Mouse (Mus musculus) lung, postnatal 0 days (tissue): ENCODE measurements at regions not wholly inside any gene's neighbourhood (a gene's known extent, or its start where the extent isn't known, plus 50 kb on each side); places are given as distances from the start of the nearest gene placed in this dataset.

Experiments used
- ATAC-seq: fragments of 200-750 bp; cut with Nextera tagmentation; 2 replicates; pipeline ENCODE4 v1.8.0; 2017; ENCODE audit warnings: moderate library complexity
- DNase-seq: peaks from one replicate; pipeline ENCODE4 v3.0.0-alpha.2; 2016; ENCODE audit warnings: low spot score
- H3K27ac ChIP-seq: fragments of 300-500 bp; sonication (generic); 2 replicates; pipeline ENCODE4 v1.5.1; 2014; ENCODE audit warnings: antibody characterized with exemption, mild to moderate bottlenecking, low read length, mixed read lengths
- H3K27me3 ChIP-seq: fragments of 300-500 bp; sonication (generic); replicated peaks from 2 replicates; pipeline ENCODE4 v1.6.1; 2014; ENCODE audit warnings: low read length, mixed read lengths; ENCODE audit not compliant: insufficient read depth
- H3K36me3 ChIP-seq: fragments of 300-500 bp; sonication (generic); 2 replicates; pipeline ENCODE4 v1.6.1; 2014; ENCODE audit warnings: low read length, mixed read lengths; ENCODE audit not compliant: insufficient read depth
- H3K4me1 ChIP-seq: fragments of 300-500 bp; sonication (generic); 2 replicates; pipeline ENCODE4 v1.6.1; 2014; ENCODE audit warnings: antibody characterized with exemption, low read depth, low read length, mixed read lengths; ENCODE audit not compliant: insufficient read depth
- H3K4me2 ChIP-seq: fragments of 300-500 bp; sonication (generic); replicated peaks from 2 replicates; pipeline ENCODE4 v1.6.1; 2014; ENCODE audit warnings: low read depth, mild to moderate bottlenecking, low read length, moderate library complexity, mixed read lengths
- H3K4me3 ChIP-seq: fragments of 300-500 bp; sonication (generic); 2 replicates; pipeline ENCODE4 v1.5.1; 2014; ENCODE audit warnings: low read depth, low read length
- H3K9ac ChIP-seq: fragments of 300-500 bp; sonication (generic); replicated peaks from 2 replicates; pipeline ENCODE4 v1.6.1; 2014; ENCODE audit warnings: low read depth, mild to moderate bottlenecking
- H3K9me3 ChIP-seq: fragments of 300-500 bp; sonication (generic); 2 replicates; pipeline ENCODE4 v1.6.1; 2016; ENCODE audit warnings: low read length, mixed read lengths
- CTCF ChIP-seq: IDR thresholded peaks from 2 replicates; pipeline ENCODE4 v1.5.1; 2016; ENCODE audit warnings: antibody characterized with exemption, mild to moderate bottlenecking
- EP300 ChIP-seq: IDR thresholded peaks from 2 replicates; pipeline ENCODE4 v1.6.1; 2016; ENCODE audit warnings: antibody characterized with exemption, mild to moderate bottlenecking, control low read depth
- WGBS: fragments of 180-500 bp; shearing (Covaris S2); extraction: QIAGEN DNeasy Blood & Tissue Kit; methylation state at CpG from one replicate; pipeline ENCODE4 v1.1.7; 2014; 5-methylcytosine and 5-hydroxymethylcytosine counted together

- Histone ChIP-seq H3K9me3 (no peaks in the 10 kb centered on the region), H3K27me3 (no peaks in the 10 kb centered on the region), H3K4me1 (no peaks in the 10 kb centered on the region), H3K27ac (no peak overlapping the region), H3K4me3 (no peak overlapping the region), H3K4me2 (no peak overlapping the region), H3K9ac (no peak overlapping the region), H3K36me3 (no peaks in the 10 kb centered on the region)
- 70% methylated on average over 1 of the region's 1 CpGs for WGBS
- no peak for ATAC-seq
- DNase-seq: no peak
- TF ChIP-seq EP300 (no peak), CTCF (no peak)
Measured at GRCm38 (mm10) chr9:11381648-11382075, 477.1 kb upstream of the Cntn5 start.

- H3K4me3 ChIP-seq: no peak overlapping the region
- no peaks in the 10 kb centered on the region for H3K4me1 ChIP-seq
- H3K9me3 ChIP-seq: no peaks in the 10 kb centered on the region
- no peak overlapping the region for H3K9ac ChIP-seq
- no peaks in the 10 kb centered on the region for H3K27me3 ChIP-seq
- H3K36me3 ChIP-seq: no peaks in the 10 kb centered on the region
- DNase-seq: no peak
- ATAC-seq: no peak
- TF ChIP-seq EP300 (no peak), CTCF (no peak)
- H3K27ac ChIP-seq: no peak overlapping the region
- H3K4me2 ChIP-seq: no peak overlapping the region
- 76% methylated on average over 7 of the region's 7 CpGs for WGBS
Measured at GRCm38 (mm10) chr9:11380531-11380930, 476.0 kb upstream of the Cntn5 start.

- Histone ChIP-seq H3K36me3 (no peaks in the 10 kb centered on the region), H3K27me3 (no peaks in the 10 kb centered on the region), H3K27ac (no peak overlapping the region), H3K9me3 (no peaks in the 10 kb centered on the region), H3K9ac (no peak overlapping the region), H3K4me3 (no peak overlapping the region), H3K4me1 (no peaks in the 10 kb centered on the region), H3K4me2 (no peak overlapping the region)
- ATAC-seq (no peak), DNase-seq (no peak)
- WGBS: 71% methylated on average over 4 of the region's 4 CpGs
- TF ChIP-seq EP300 (no peak), CTCF (no peak)
Measured at GRCm38 (mm10) chr9:11378046-11378445, 473.5 kb upstream of the Cntn5 start.

- DNase-seq (no peak), ATAC-seq (no peak)
- no peaks in the 10 kb centered on the region for H3K27me3 ChIP-seq
- no peak overlapping the region for H3K27ac ChIP-seq
- 62% methylated on average over 4 of the region's 4 CpGs for WGBS
- H3K4me3 ChIP-seq: no peak overlapping the region
- H3K4me1 ChIP-seq: no peaks in the 10 kb centered on the region
- H3K9me3 ChIP-seq: no peaks in the 10 kb centered on the region
- TF ChIP-seq EP300 (no peak), CTCF (no peak)
- no peaks in the 10 kb centered on the region for H3K36me3 ChIP-seq
- H3K9ac ChIP-seq: no peak overlapping the region
- no peak overlapping the region for H3K4me2 ChIP-seq
Measured at GRCm38 (mm10) chr9:11377586-11377985, 473.0 kb upstream of the Cntn5 start.

GRCm38 (mm10) chr9:11373294-11373903 lies 468.8 kb upstream of the Cntn5 start:
- H3K4me3 ChIP-seq: no peak overlapping the region
- H3K4me1 ChIP-seq: no peaks in the 10 kb centered on the region
- no peak overlapping the region for H3K9ac ChIP-seq
- no peaks in the 10 kb centered on the region for H3K9me3 ChIP-seq
- WGBS: 76% methylated on average over 2 of the region's 2 CpGs
- no peak overlapping the region for H3K27ac ChIP-seq
- ATAC-seq: no peak
- DNase-seq: no peak
- H3K4me2 ChIP-seq: no peak overlapping the region
- TF ChIP-seq EP300 (no peak), CTCF (no peak)
- H3K27me3 ChIP-seq: no peaks in the 10 kb centered on the region
- H3K36me3 ChIP-seq: no peaks in the 10 kb centered on the region

- 44% methylated on average over 1 of the region's 1 CpGs for WGBS
- H3K4me3 ChIP-seq: no peak overlapping the region
- H3K4me1 ChIP-seq: no peaks in the 10 kb centered on the region
- no peak for TF ChIP-seq EP300
- TF ChIP-seq CTCF: no peak
- H3K36me3 ChIP-seq: no peaks in the 10 kb centered on the region
- DNase-seq (no peak), ATAC-seq (no peak)
- no peaks in the 10 kb centered on the region for H3K9me3 ChIP-seq
- H3K4me2 ChIP-seq: no peak overlapping the region
- H3K27me3 ChIP-seq: no peaks in the 10 kb centered on the region
- no peak overlapping the region for H3K9ac ChIP-seq
- no peak overlapping the region for H3K27ac ChIP-seq
Measured at GRCm38 (mm10) chr9:11368056-11368455, 463.5 kb upstream of the Cntn5 start.

GRCm38 (mm10) chr9:11328900-11329299 lies 424.3 kb upstream of the Cntn5 start:
- no peaks in the 10 kb centered on the region for H3K27me3 ChIP-seq
- DNase-seq (no peak), ATAC-seq (no peak)
- no peaks in the 10 kb centered on the region for H3K4me1 ChIP-seq
- no peak overlapping the region for H3K9ac ChIP-seq
- H3K27ac ChIP-seq: no peak overlapping the region
- no peaks in the 10 kb centered on the region for H3K36me3 ChIP-seq
- H3K4me3 ChIP-seq: no peak overlapping the region
- no peak overlapping the region for H3K4me2 ChIP-seq
- TF ChIP-seq EP300 (no peak), CTCF (no peak)
- no peaks in the 10 kb centered on the region for H3K9me3 ChIP-seq
- 82% methylated on average over 4 of the region's 4 CpGs for WGBS
